Mouse (Mus musculus): Measurements from ENCODE around the gene Acrbp. TPM values are rescaled to one million over a fixed set of nuclear protein-coding genes. Genes with fewer than 3 reads are reported as not detected.
"Not testable (repeated sequence)": the region's sequence is repeated elsewhere in the genome, so short reads cannot be mapped to it uniquely, and the experiment has no call there.

Acrbp gene
- polyA plus RNA-seq, 1 experiment from 2014 or later: 18.2 TPM

DNA sequence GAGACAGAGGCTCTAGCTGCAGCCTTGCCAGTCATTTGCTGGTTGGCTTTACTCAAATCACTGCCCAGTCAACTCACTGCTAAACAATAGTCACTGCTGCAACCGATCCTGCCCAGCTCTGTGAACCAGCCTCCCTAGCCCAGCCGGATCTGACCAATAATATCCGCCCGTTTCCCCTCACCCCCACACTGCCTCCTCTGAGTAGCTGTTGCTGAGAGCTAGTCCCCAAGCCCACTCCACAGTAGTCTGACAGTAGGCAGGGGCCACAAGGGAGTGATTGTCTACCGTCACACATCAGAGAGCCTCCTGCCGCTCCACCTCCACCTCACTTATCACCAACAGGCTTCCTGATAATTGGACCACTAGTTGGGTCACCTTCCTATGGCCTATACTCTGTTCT, 12.0 kb downstream of the Acrbp start:
- no peaks in the 10 kb centered on the region for H3K4me1 ChIP-seq (ENCODE audit: control insufficient read depth, insufficient read depth, low read depth, low read length)
- no peak overlapping the region for H3K27ac ChIP-seq (ENCODE audit: low read depth, low read length)
- no peak overlapping the region for H3K4me3 ChIP-seq (ENCODE audit: low read length)
- H3K27me3 ChIP-seq (replicated peaks; ENCODE audit: control insufficient read depth, insufficient read depth, low read length): no peaks in the 10 kb centered on the region
- ATAC-seq: 0 out of 2 replicates have a peak, but pooled peaks have one; percentile 43
- no peaks in the 10 kb centered on the region for H3K36me3 ChIP-seq (ENCODE audit: control insufficient read depth, insufficient read depth, low read length)
- H3K9me3 ChIP-seq (ENCODE audit: control insufficient read depth, low read length): no peaks in the 10 kb centered on the region
- H3K9ac ChIP-seq (ENCODE audit: low read depth, low read length): no peak overlapping the region
- no peak overlapping the region for H3K4me2 ChIP-seq (ENCODE audit: low read length)
- WGBS: 32% methylated on average over 6 of the region's 6 CpGs

DNA sequence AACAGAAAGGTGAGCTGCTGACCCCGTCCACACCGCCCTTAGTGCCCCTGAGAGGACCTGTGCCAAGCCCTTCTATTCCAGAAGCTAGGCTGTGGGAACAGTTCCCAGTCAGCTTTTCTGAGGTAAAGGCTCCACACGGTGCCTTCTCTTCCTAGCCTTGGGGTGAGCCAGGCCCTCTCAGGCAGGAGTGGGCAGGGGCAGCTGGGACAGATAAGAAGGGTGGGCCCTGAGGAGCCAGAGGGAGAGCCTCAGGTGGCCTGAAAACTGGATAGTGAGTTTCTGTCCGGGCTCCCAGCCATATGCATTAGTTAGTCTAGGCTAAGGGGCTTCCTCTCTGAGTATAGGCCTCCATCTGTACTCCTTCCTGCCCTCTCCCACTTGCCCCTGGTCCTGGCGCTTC, 13.0 kb downstream of the Acrbp start:
- no peaks in the 10 kb centered on the region for H3K4me1 ChIP-seq (ENCODE audit: control insufficient read depth, insufficient read depth, low read depth, low read length)
- WGBS: 77% methylated on average over 5 of the region's 5 CpGs
- H3K36me3 ChIP-seq (ENCODE audit: control insufficient read depth, insufficient read depth, low read length): no peaks in the 10 kb centered on the region

DNA sequence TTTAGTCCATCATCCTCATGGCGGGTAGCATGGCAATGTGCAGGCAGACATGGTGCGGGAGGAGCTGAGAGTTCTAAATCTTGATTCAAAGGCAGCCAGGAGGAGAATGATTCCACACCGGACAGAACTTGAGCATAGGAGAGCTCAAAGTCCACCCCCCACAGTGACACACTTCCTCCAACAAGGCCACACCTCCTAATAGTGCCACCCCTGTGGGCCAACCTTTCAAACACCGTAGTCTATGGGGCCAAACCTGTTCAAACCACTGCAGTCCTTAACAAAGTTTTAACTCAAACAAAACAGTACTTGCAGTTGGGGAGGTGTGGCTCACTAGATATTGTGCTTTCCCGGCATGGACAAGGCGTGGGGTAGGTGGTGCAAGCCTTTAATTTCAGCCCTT, 14.4 kb downstream of the Acrbp start:
- Histone ChIP-seq H3K36me3 (ENCODE audit: control insufficient read depth, insufficient read depth, low read length) (no peaks in the 10 kb centered on the region), H3K9me3 (ENCODE audit: control insufficient read depth, low read length) (no peaks in the 10 kb centered on the region), H3K27me3 (replicated peaks; ENCODE audit: control insufficient read depth, insufficient read depth, low read length) (no peaks in the 10 kb centered on the region), H3K4me3 (ENCODE audit: low read length) (no peak overlapping the region), H3K9ac (ENCODE audit: low read depth, low read length) (no peak overlapping the region), H3K4me1 (ENCODE audit: control insufficient read depth, insufficient read depth, low read depth, low read length) (no peaks in the 10 kb centered on the region), H3K27ac (ENCODE audit: low read depth, low read length) (no peak overlapping the region), H3K4me2 (ENCODE audit: low read length) (no peak overlapping the region)
- 86% methylated on average over 6 of the region's 6 CpGs for WGBS
- ATAC-seq: no peak

More for the DNA sequence above, 13.0 kb downstream of the Acrbp start:
- no peaks in the 10 kb centered on the region for H3K9me3 ChIP-seq (ENCODE audit: control insufficient read depth, low read length)
- H3K27ac ChIP-seq (ENCODE audit: low read depth, low read length): no peak overlapping the region
- H3K9ac ChIP-seq (ENCODE audit: low read depth, low read length): no peak overlapping the region
- no peak for ATAC-seq
- H3K27me3 ChIP-seq (replicated peaks; ENCODE audit: control insufficient read depth, insufficient read depth, low read length): no peaks in the 10 kb centered on the region
- no peak overlapping the region for H3K4me3 ChIP-seq (ENCODE audit: low read length)
- H3K4me2 ChIP-seq (ENCODE audit: low read length): no peak overlapping the region

DNA sequence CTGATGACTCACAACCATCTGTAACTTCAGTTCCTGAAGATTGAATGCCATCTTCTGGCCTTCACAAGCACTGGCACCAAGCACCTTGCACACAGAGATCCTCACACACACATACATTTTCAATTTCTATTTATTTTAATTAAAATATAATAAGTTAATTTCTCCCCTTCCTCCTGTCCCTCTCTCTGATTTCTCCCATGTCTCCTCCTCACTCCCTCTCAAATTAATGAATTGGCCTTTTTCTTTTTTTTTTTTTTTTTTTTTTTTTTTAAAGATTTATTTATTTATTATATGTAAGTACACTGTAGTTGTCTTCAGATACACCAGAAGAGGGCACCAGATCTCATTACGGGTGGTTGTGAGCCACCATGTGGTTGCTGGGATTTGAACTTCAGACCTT, 15.7 kb downstream of the Acrbp start:
- H3K27me3 ChIP-seq (replicated peaks; ENCODE audit: control insufficient read depth, insufficient read depth, low read length); H3K9ac ChIP-seq (ENCODE audit: low read depth, low read length); ATAC-seq; H3K4me1 ChIP-seq (ENCODE audit: control insufficient read depth, insufficient read depth, low read depth, low read length); H3K36me3 ChIP-seq (ENCODE audit: control insufficient read depth, insufficient read depth, low read length); H3K9me3 ChIP-seq (ENCODE audit: control insufficient read depth, low read length); H3K4me3 ChIP-seq (ENCODE audit: low read length); H3K4me2 ChIP-seq (ENCODE audit: low read length); H3K27ac ChIP-seq (ENCODE audit: low read depth, low read length): not testable (repeated sequence)
- WGBS: no CpG with 5 or more reads among the region's 1 CpGs

DNA sequence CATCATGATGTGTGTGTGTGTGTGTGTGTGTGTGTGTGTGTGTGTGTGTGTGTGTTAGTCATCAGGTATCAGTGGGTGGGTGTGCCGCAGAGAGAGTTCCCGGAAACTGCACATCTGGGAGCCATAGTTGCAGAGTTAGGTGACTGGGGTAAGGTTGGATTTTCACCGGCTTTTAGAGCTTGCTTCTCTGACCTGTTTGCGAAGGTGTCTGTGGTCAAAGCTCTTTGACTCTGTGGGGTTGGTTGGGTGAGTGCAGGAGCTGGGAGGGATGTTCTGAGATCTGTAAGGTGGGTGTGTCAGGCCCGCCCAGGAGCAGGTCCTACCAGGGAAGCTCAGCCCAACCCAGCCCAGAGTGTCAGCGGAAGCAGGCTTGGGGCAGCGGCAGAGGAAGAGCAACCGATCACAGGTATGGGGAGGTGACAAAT, 18.1 kb downstream of the Acrbp start, which contains the start of gene Lpar5:
TSS of gene Lpar5 (plus strand) at position 350 of the 425 bp plus-strand sequence.
- Histone ChIP-seq H3K36me3 (ENCODE audit: control insufficient read depth, insufficient read depth, low read length) (no peaks in the 10 kb centered on the region), H3K4me3 (ENCODE audit: low read length) (no peak within 1 kb of the TSS), H3K27me3 (replicated peaks; ENCODE audit: control insufficient read depth, insufficient read depth, low read length) (no peaks in the 10 kb centered on the region), H3K27ac (ENCODE audit: low read depth, low read length) (no peak within 1 kb of the TSS), H3K4me2 (ENCODE audit: low read length) (no peak within 1 kb of the TSS), H3K9ac (ENCODE audit: low read depth, low read length) (no peak within 1 kb of the TSS), H3K4me1 (ENCODE audit: control insufficient read depth, insufficient read depth, low read depth, low read length) (no peaks in the 10 kb centered on the region), H3K9me3 (ENCODE audit: control insufficient read depth, low read length) (no peaks in the 10 kb centered on the region)
- no peak for ATAC-seq
- 69% methylated on average over 8 of the region's 8 CpGs for WGBS

DNA sequence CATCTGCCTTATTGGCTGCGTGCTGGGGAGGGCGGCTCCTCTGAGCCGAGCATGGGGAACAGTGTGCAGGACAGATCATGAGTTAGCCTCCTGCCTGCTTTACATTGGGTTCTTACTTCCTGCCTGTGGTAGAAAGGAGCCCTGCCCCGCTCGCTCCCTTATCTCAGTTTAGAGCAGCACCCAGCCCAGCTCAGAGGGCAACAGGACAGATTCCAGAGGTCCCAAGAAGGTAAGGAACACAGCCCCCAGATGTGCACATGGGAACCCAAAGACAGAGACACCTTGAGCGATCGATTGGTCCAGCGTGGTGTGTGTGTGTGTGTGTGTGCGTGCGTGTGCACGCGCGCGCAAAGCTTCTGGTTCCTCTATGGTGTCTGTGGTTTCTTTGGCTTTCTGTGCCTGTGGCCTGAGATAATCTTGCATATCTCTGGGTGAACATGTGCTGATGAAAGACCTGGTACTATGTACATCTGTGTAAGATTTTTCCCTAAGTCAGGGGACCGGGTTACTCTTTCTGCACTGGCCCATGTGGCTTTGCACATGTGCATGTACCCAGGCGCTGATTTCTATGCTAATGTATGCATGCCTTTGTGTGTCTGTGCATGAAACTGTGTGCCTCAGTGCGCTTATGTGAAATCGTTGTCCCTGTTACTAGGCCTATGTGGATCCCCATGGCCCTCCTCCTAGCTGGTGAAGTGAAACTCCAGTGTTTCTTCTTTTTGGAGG, 21.8 kb downstream of the Acrbp start:
- no peak overlapping the region for H3K4me3 ChIP-seq (ENCODE audit: low read length)
- H3K27ac ChIP-seq (ENCODE audit: low read depth, low read length): peak overlapping the region; percentile 39
- H3K9me3 ChIP-seq (ENCODE audit: control insufficient read depth, low read length): no peaks in the 10 kb centered on the region
- no peaks in the 10 kb centered on the region for H3K4me1 ChIP-seq (ENCODE audit: control insufficient read depth, insufficient read depth, low read depth, low read length)
- peak; percentile 85 for ATAC-seq
- H3K36me3 ChIP-seq (ENCODE audit: control insufficient read depth, insufficient read depth, low read length): no peaks in the 10 kb centered on the region
- H3K9ac ChIP-seq (ENCODE audit: low read depth, low read length): no peak overlapping the region
- no peak overlapping the region for H3K4me2 ChIP-seq (ENCODE audit: low read length)
- H3K27me3 ChIP-seq (replicated peaks; ENCODE audit: control insufficient read depth, insufficient read depth, low read length): no peaks in the 10 kb centered on the region
- 72% methylated on average over 18 of the region's 18 CpGs for WGBS

DNA sequence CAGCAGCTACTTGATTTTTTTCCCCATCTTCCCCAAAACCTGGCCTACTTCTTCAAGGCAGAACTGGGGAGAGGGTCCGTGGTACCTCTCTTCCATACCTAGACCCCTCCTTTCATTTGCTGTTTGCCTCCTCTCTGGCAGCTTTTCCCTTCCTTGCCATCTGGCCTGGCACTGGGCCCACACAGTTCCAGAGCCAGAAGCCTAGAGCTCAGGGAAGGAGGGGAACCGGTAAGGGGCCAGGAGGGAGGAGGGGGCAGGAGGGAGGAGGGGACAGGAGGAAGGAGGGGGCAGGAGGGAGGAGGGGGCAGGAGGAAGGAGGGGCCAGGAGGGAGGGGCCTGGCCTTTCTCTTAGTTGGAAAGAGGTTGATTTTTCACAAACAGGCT, 22.4 kb downstream of the Acrbp start:
- no peaks in the 10 kb centered on the region for H3K36me3 ChIP-seq (ENCODE audit: control insufficient read depth, insufficient read depth, low read length)
- ATAC-seq: peak; percentile 88
- no peaks in the 10 kb centered on the region for H3K27me3 ChIP-seq (replicated peaks; ENCODE audit: control insufficient read depth, insufficient read depth, low read length)
- WGBS: 15% methylated on average over 2 of the region's 2 CpGs
- no peaks in the 10 kb centered on the region for H3K9me3 ChIP-seq (ENCODE audit: control insufficient read depth, low read length)
- no peaks in the 10 kb centered on the region for H3K4me1 ChIP-seq (ENCODE audit: control insufficient read depth, insufficient read depth, low read depth, low read length)
- no peak overlapping the region for H3K9ac ChIP-seq (ENCODE audit: low read depth, low read length)
- peak overlapping the region; percentile 39 for H3K27ac ChIP-seq (ENCODE audit: low read depth, low read length)
- H3K4me3 ChIP-seq (ENCODE audit: low read length): no peak overlapping the region
- no peak overlapping the region for H3K4me2 ChIP-seq (ENCODE audit: low read length)

DNA sequence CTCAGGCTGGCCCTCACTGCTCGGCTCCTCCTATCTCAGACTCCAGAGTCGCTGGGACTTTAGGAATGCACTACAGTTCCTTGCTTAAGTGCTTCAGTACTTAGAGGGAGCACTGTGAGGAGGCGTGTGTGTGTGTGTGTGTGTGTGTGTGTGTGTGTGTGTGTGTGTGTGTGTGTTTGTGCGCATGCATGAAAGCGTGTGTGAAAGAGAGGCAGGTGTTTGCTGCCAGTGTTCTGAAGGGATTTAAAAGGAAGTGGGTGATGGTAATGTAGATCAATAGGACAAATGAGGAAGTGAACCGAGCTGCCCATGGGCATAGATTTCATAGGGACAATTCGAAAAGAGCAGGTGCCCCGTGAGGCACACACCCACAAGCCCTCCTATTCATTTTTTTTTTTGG, 24.3 kb downstream of the Acrbp start:
- Histone ChIP-seq H3K9ac (ENCODE audit: low read depth, low read length) (no peak overlapping the region), H3K27ac (ENCODE audit: low read depth, low read length) (no peak overlapping the region), H3K9me3 (ENCODE audit: control insufficient read depth, low read length) (no peaks in the 10 kb centered on the region), H3K4me2 (ENCODE audit: low read length) (no peak overlapping the region), H3K4me3 (ENCODE audit: low read length) (no peak overlapping the region), H3K36me3 (ENCODE audit: control insufficient read depth, insufficient read depth, low read length) (no peaks in the 10 kb centered on the region), H3K4me1 (ENCODE audit: control insufficient read depth, insufficient read depth, low read depth, low read length) (no peaks in the 10 kb centered on the region), H3K27me3 (replicated peaks; ENCODE audit: control insufficient read depth, insufficient read depth, low read length) (no peaks in the 10 kb centered on the region)
- 75% methylated on average over 8 of the region's 8 CpGs for WGBS
- ATAC-seq: no peak

DNA sequence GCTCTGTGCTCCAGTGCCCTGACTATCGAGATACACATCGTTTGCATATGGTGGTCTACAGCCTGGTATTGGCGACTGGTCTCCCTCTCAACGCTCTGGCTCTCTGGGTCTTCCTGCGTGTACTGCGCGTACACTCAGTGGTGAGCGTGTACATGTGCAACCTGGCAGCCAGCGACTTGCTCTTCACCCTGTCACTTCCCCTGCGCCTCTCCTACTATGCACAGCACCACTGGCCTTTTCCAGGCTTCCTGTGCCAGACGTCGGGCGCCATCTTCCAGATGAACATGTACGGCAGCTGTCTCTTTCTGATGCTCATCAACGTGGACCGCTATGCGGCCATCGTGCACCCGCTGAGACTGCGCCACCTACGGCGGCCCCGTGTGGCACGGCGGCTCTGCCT, 31.9 kb downstream of the Acrbp start:
- no peaks in the 10 kb centered on the region for H3K27me3 ChIP-seq (replicated peaks; ENCODE audit: control insufficient read depth, insufficient read depth, low read length)
- H3K4me3 ChIP-seq (ENCODE audit: low read length): peak overlapping the region; percentile 46
- H3K9ac ChIP-seq (ENCODE audit: low read depth, low read length): peak overlapping the region; percentile 75
- no peaks in the 10 kb centered on the region for H3K36me3 ChIP-seq (ENCODE audit: control insufficient read depth, insufficient read depth, low read length)
- H3K4me2 ChIP-seq (ENCODE audit: low read length): peak overlapping the region; percentile 81
- H3K9me3 ChIP-seq (ENCODE audit: control insufficient read depth, low read length): no peaks in the 10 kb centered on the region
- 19% methylated on average over 25 of the region's 25 CpGs for WGBS
- ATAC-seq: no peak; the same call in 1 of the 2 replicates
- H3K27ac ChIP-seq (ENCODE audit: low read depth, low read length): peak overlapping the region; percentile 87
- H3K4me1 ChIP-seq (ENCODE audit: control insufficient read depth, insufficient read depth, low read depth, low read length): peaks cover 4% of the 10 kb centered on the region

All from hindbrain, embryonic 16.5 days (tissue).